Mouse (Mus musculus) embryonic facial prominence, embryonic 11.5 days (tissue): Measurements from ENCODE around the gene Exosc10. TPM values are rescaled to one million over a fixed set of nuclear protein-coding genes. Genes with fewer than 3 reads are reported as not detected.
A peak's percentile ranks its signal among the peaks of the same experiment; 100 is the strongest.

Source experiments
- ATAC-seq: fragments of 200-750 bp; cut with Nextera tagmentation; replicated peaks from 2 replicates; pipeline ENCODE4 v1.8.0; 2017; ENCODE audit warnings: low read depth; ENCODE audit not compliant: insufficient number of reproducible peaks, low FRiP score, low TSS enrichment
- DNase-seq: peaks from one replicate; pipeline ENCODE4 v3.0.0-alpha.2; 2015; ENCODE audit warnings: low spot score
- H3K27ac ChIP-seq: fragments of 300-500 bp; sonication (generic); replicated peaks from 2 replicates; pipeline ENCODE4 v1.5.1; 2014; ENCODE audit warnings: mild to moderate bottlenecking, low read depth, low read length, control low read depth
- H3K27me3 ChIP-seq: fragments of 300-500 bp; sonication (generic); 2 replicates; pipeline ENCODE4 v1.6.1; 2014; ENCODE audit warnings: mild to moderate bottlenecking, low read length, moderate library complexity, mixed read lengths; ENCODE audit not compliant: control insufficient read depth, insufficient read depth
- H3K36me3 ChIP-seq: fragments of 300-500 bp; sonication (generic); replicated peaks from 2 replicates; pipeline ENCODE4 v1.6.1; 2014; ENCODE audit warnings: low read depth, mild to moderate bottlenecking, low read length, moderate library complexity, mixed read lengths; ENCODE audit not compliant: control insufficient read depth, insufficient read depth
- H3K4me1 ChIP-seq: fragments of 300-500 bp; sonication (generic); 2 replicates; pipeline ENCODE4 v1.6.1; 2014; ENCODE audit warnings: low read length, mixed read lengths; ENCODE audit not compliant: control insufficient read depth, insufficient read depth
- H3K4me2 ChIP-seq: fragments of 300-500 bp; sonication (generic); 2 replicates; pipeline ENCODE4 v1.6.1; 2014; ENCODE audit warnings: low read depth, mild to moderate bottlenecking, control low read depth, low read length, moderate library complexity
- H3K4me3 ChIP-seq: fragments of 300-500 bp; sonication (generic); 2 replicates; pipeline ENCODE4 v1.5.1; 2014; ENCODE audit warnings: low read depth, low read length, control low read depth
- H3K9ac ChIP-seq: fragments of 300-500 bp; sonication (generic); replicated peaks from 2 replicates; pipeline ENCODE4 v1.6.1; 2014; ENCODE audit warnings: mild to moderate bottlenecking, control low read depth, low read length
- H3K9me3 ChIP-seq: fragments of 300-500 bp; sonication (generic); replicated peaks from 2 replicates; pipeline ENCODE4 v1.6.1; 2016; ENCODE audit warnings: mild to moderate bottlenecking, low read length, inconsistent platforms, mixed read lengths; ENCODE audit not compliant: control insufficient read depth
- WGBS: fragments of 180-500 bp; shearing (Covaris S2); extraction: QIAGEN DNeasy Blood & Tissue Kit; methylation state at CpG from one replicate; pipeline ENCODE4 v1.1.7; 2014; 5-methylcytosine and 5-hydroxymethylcytosine counted together
- polyA plus RNA-seq: library from polyadenylated mRNA; unstranded; fragments of >200 nt; fragmentation: Nextera tagmentation; extraction: Ambion mirVana; gene quantifications from 2 replicates; pipeline ENCODE4 v1.2.1, GENCODE M21; 2014

The Exosc10 gene
- polyA plus RNA-seq, 1 experiment from 2014 or later: 114 TPM

DNA sequence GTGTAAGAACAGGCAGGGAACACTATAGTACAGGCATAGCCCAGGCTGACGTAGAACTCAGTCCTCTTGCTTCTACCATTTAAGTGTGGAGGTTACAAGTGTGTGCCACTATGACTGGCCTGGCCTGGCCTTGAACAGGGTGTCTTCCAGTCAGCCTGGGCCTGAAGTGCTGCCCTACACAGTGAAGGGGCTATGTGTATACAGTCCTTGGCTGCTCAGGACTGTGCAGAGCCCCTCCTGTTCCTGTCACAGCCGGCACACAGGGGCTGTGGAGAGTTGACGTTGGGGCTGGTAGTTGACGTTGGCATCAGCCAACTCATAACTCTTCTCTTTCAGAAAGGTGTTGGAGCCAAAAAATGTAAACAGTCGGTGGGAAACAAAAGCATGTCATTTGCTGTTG lies 23.2 kb downstream of the Exosc10 start:
- peaks cover 15% of the 10 kb centered on the region for H3K36me3 ChIP-seq
- no peak for DNase-seq
- H3K4me3 ChIP-seq: no peak overlapping the region
- H3K9me3 ChIP-seq: no peaks in the 10 kb centered on the region
- no peaks in the 10 kb centered on the region for H3K27me3 ChIP-seq
- 95% methylated on average over 5 of the region's 5 CpGs for WGBS
- H3K4me2 ChIP-seq: no peak overlapping the region
- no peak overlapping the region for H3K9ac ChIP-seq
- no peak for ATAC-seq
- H3K4me1 ChIP-seq: no peaks in the 10 kb centered on the region
- H3K27ac ChIP-seq: no peak overlapping the region

DNA sequence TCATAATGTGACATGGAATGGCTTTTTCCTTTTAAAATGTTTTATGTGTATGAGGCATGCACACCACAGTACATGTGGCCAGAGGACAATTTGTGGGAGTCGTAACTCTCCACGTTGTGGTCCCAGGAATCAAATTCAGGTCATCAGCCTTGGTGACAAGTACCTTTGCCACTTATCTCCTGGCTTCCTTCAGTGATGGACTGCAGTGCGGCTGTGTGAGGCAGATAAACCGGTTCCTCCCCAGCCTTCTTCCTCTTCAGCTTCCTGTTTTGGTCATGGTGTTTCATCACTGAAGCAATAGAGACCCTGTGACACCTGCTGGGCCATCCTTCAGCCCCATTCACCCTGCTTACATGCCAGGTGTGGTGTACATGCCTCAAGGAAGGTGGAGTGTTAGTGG lies 25.0 kb downstream of the Exosc10 start:
- 75% methylated on average over 4 of the region's 4 CpGs for WGBS
- H3K9me3 ChIP-seq: no peaks in the 10 kb centered on the region
- H3K27me3 ChIP-seq: no peaks in the 10 kb centered on the region
- no peak overlapping the region for H3K4me2 ChIP-seq
- H3K27ac ChIP-seq: no peak overlapping the region
- DNase-seq: no peak
- ATAC-seq: no peak
- no peak overlapping the region for H3K4me3 ChIP-seq
- peaks cover 9% of the 10 kb centered on the region for H3K36me3 ChIP-seq
- H3K4me1 ChIP-seq: no peaks in the 10 kb centered on the region
- H3K9ac ChIP-seq: no peak overlapping the region

DNA sequence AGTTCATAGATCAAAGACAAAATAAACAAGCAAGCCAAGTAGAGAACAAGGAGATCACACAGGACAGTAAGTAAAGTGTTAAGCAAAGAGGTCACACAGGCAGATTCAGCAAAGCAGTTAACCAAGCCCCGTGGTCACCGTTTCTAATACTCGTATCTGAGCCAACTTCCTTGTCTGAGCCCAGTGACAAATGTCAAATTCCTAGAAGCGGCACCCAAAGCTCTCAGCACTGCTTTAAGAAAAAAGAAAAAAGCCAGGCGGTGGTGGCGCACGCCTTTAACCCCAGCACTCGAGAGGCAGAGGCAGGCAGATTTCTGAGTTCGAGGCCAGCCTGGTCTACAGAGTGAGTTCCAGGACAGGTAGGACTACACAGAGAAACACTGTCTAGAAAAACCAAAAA lies 28.4 kb downstream of the Exosc10 start:
- no peak overlapping the region for H3K9ac ChIP-seq
- ATAC-seq (no peak), DNase-seq (no peak)
- no peaks in the 10 kb centered on the region for H3K9me3 ChIP-seq
- WGBS: 83% methylated on average over 9 of the region's 9 CpGs
- no peaks in the 10 kb centered on the region for H3K4me1 ChIP-seq
- H3K4me3 ChIP-seq: no peak overlapping the region
- H3K27ac ChIP-seq: no peak overlapping the region
- H3K4me2 ChIP-seq: no peak overlapping the region
- no peaks in the 10 kb centered on the region for H3K36me3 ChIP-seq
- no peaks in the 10 kb centered on the region for H3K27me3 ChIP-seq

- H3K27ac ChIP-seq: no peak overlapping the region
- no peaks in the 10 kb centered on the region for H3K9me3 ChIP-seq
- no peaks in the 10 kb centered on the region for H3K4me1 ChIP-seq
- no peaks in the 10 kb centered on the region for H3K27me3 ChIP-seq
- DNase-seq: no peak
- no peak overlapping the region for H3K4me3 ChIP-seq
- 92% methylated on average over 9 of the region's 9 CpGs for WGBS
- peaks cover 2% of the 10 kb centered on the region; the same call in 1 of the 2 replicates for H3K36me3 ChIP-seq
- no peak for ATAC-seq
- no peak overlapping the region for H3K4me2 ChIP-seq
- H3K9ac ChIP-seq: no peak overlapping the region
Observed at GRCm38 (mm10) chr4:148588793-148589192, 30.6 kb downstream of the Exosc10 start.

DNA sequence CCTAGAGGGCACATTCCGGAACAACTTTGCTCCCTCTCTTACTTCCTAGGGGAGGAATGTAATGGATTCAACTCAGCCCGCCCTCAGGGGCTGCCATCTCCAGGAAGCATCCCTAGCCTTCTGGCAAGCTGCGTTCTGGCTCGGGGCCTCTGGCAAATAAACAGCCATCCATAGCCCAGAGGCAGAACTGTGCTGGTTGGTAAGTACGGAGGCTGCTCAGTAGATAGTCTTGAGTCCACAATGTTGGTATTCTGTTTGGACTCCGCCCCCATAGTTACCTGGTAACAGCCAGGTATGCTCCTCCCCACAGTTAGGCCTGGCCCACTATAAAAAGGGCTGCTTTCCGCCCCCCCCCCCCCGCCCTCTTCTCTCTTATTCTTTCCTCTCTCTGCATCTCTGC lies 31.3 kb downstream of the Exosc10 start:
- Histone ChIP-seq H3K4me2 (no peak overlapping the region), H3K27ac (no peak overlapping the region), H3K4me1 (no peaks in the 10 kb centered on the region), H3K36me3 (peaks cover 7% of the 10 kb centered on the region), H3K9me3 (no peaks in the 10 kb centered on the region), H3K9ac (no peak overlapping the region), H3K4me3 (no peak overlapping the region), H3K27me3 (no peaks in the 10 kb centered on the region)
- DNase-seq (no peak), ATAC-seq (no peak)
- WGBS: 43% methylated on average over 8 of the region's 8 CpGs

DNA sequence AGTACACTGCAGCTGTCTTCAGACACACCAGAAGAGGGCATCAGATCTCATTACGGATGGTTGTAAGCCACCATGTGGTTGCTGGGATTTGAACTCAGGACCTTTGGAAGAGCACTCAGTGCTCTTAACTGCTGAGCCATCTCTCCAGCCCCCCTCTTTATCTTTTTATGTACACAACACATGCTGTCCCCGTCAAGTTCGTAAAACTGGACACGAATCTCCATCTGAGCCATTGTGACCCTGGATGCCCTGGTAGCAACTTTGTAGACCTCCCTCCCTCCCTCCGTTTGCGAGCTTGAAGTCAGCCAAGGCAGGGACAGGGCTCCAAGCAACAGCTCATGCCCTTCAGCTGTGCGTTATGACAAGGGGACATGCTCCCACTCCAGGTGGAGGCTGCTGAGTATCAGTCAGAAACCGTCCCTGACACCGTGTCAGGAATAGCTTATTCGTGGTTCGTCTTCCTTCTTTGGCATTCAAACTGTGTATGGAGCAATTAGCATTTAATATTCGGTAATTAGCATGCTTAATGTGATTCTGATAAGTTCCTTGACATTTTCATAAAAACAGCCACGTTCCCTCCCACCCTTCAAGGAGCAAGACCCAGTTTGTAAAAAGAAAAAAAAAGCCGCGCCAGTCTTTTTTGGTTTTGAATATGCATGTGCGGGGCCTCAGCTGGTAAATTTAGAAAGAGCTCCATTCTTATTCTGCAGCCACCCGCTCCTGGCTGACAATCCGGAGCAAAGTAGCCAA lies 32.4 kb downstream of the Exosc10 start:
- Histone ChIP-seq H3K4me2 (peak overlapping the region; percentile 59), H3K27me3 (no peaks in the 10 kb centered on the region), H3K27ac (0 out of 2 replicates have a peak overlapping the region, but pooled peaks have one; percentile 52), H3K4me1 (no peaks in the 10 kb centered on the region), H3K36me3 (peaks cover 12% of the 10 kb centered on the region), H3K9me3 (no peaks in the 10 kb centered on the region), H3K9ac (peak overlapping the region; percentile 80), H3K4me3 (peak overlapping the region; percentile 96)
- DNase-seq (peak; percentile 36), ATAC-seq (no peak)
- 7% methylated on average over 18 of the region's 18 CpGs for WGBS

- no peaks in the 10 kb centered on the region for H3K4me1 ChIP-seq
- H3K27me3 ChIP-seq: no peaks in the 10 kb centered on the region
- 0 out of 2 replicates have a peak within 1 kb of the TSS, but pooled peaks have one; percentile 52 for H3K27ac ChIP-seq
- no peaks in the 10 kb centered on the region for H3K9me3 ChIP-seq
- peaks cover 17% of the 10 kb centered on the region for H3K36me3 ChIP-seq
- peak within 1 kb of the TSS; percentile 90 for H3K4me2 ChIP-seq
- peak within 1 kb of the TSS; percentile 96 for H3K4me3 ChIP-seq
- ATAC-seq (peak; percentile 99), DNase-seq (peak; percentile 98)
- WGBS: under 1% methylated on average over 39 of the region's 50 CpGs
- peak within 1 kb of the TSS; percentile 80 for H3K9ac ChIP-seq
Observed at GRCm38 (mm10) chr4:148591171-148591630, 33.0 kb downstream of the Exosc10 start, which contains the start of gene Srm. TSS of gene Srm (plus strand) at chr4:148591503.

DNA sequence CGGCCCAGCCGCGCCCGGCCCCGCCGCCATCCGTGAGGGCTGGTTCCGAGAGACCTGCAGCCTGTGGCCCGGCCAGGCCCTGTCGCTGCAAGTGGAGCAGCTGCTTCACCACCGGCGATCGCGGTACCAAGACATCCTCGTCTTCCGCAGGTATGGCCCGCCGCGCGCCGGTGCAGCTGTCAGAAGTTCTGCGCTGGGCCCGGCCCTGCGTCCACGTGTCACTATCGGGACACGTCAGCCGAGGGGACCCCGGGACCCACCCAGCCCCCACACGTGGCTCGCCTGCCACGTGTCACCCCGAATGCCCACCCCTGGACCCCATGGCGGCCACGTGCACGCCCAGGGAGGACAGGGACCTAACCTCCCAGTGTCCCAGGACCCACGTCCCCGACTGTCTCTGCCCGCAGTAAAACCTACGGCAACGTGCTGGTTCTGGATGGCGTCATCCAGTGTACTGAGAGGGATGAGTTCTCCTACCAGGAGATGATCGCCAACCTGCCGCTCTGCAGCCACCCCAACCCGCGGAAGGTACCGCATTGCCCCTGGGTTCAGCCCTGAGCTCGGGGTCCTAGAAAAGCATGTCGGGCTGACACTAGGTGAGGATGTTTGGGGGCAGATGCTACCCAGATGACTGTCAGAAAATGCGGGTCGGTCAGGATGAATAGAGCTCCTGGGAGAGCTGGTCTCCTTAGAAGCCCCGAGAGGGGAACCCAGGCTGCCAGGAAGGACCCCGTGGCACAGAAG lies 33.6 kb downstream of the Exosc10 start:
- no peak for DNase-seq

More for the DNA sequence above, 33.6 kb downstream of the Exosc10 start:
- under 1% methylated on average over 52 of the region's 53 CpGs for WGBS
- Histone ChIP-seq H3K4me2 (peak overlapping the region; percentile 90), H3K4me3 (peak overlapping the region; percentile 96), H3K27ac (no peak overlapping the region), H3K27me3 (no peaks in the 10 kb centered on the region), H3K36me3 (peaks cover 19% of the 10 kb centered on the region), H3K4me1 (no peaks in the 10 kb centered on the region), H3K9me3 (no peaks in the 10 kb centered on the region), H3K9ac (peak overlapping the region; percentile 80)
- peak; percentile 63 for ATAC-seq
